Mouse (Mus musculus) midbrain, embryonic 13.5 days (tissue): Measurements from ENCODE around the gene Psmd4. TPM values are rescaled to one million over a fixed set of nuclear protein-coding genes. Genes with fewer than 3 reads are reported as not detected.
A peak's percentile ranks its signal among the peaks of the same experiment; 100 is the strongest.

Experiments
- ATAC-seq: fragments of 200-750 bp; cut with Nextera tagmentation; 2 replicates; pipeline ENCODE4 v1.8.0; 2017; ENCODE audit warnings: mild to moderate bottlenecking, moderate TSS enrichment, moderate library complexity
- H3K27ac ChIP-seq: fragments of 300-500 bp; sonication (generic); 2 replicates; pipeline ENCODE4 v1.5.1; 2015; ENCODE audit warnings: inconsistent platforms, mild to moderate bottlenecking, moderate library complexity
- H3K27me3 ChIP-seq: fragments of 300-500 bp; sonication (generic); 2 replicates; pipeline ENCODE4 v1.6.1; 2015; ENCODE audit warnings: mild to moderate bottlenecking, inconsistent platforms
- H3K36me3 ChIP-seq: fragments of 300-500 bp; sonication (generic); 2 replicates; pipeline ENCODE4 v1.6.1; 2015; ENCODE audit warnings: mild to moderate bottlenecking, inconsistent platforms
- H3K4me1 ChIP-seq: fragments of 300-500 bp; sonication (generic); replicated peaks from 2 replicates; pipeline ENCODE4 v1.6.1; 2015; ENCODE audit warnings: inconsistent platforms
- H3K4me2 ChIP-seq: fragments of 300-500 bp; sonication (generic); replicated peaks from 2 replicates; pipeline ENCODE4 v1.6.1; 2015; ENCODE audit warnings: moderate library complexity, mild to moderate bottlenecking, inconsistent platforms
- H3K4me3 ChIP-seq: fragments of 300-500 bp; sonication (generic); replicated peaks from 2 replicates; pipeline ENCODE4 v1.5.1; 2015; ENCODE audit warnings: mild to moderate bottlenecking, inconsistent platforms
- H3K9ac ChIP-seq: fragments of 300-500 bp; sonication (generic); replicated peaks from 2 replicates; pipeline ENCODE4 v1.6.1; 2015; ENCODE audit warnings: mild to moderate bottlenecking, inconsistent platforms
- H3K9me3 ChIP-seq: fragments of 300-500 bp; sonication (generic); 2 replicates; pipeline ENCODE4 v1.6.1; 2016; ENCODE audit warnings: mild to moderate bottlenecking, inconsistent platforms
- whole genome bisulfite sequencing: fragments of 180-500 bp; shearing (Covaris S2); methylation state at CpG from one replicate; pipeline ENCODE4 v1.1.7; 2015; 5-methylcytosine and 5-hydroxymethylcytosine counted together
- polyA plus RNA-seq: library from polyadenylated mRNA; unstranded; fragments of >200 nt; fragmentation: Nextera tagmentation; extraction: Ambion mirVana; gene quantifications from 2 replicates; pipeline ENCODE4 v1.2.1, GENCODE M21; 2015

Gene Psmd4
- 293 and 295 TPM in 2 replicates for polyA plus RNA-seq

DNA sequence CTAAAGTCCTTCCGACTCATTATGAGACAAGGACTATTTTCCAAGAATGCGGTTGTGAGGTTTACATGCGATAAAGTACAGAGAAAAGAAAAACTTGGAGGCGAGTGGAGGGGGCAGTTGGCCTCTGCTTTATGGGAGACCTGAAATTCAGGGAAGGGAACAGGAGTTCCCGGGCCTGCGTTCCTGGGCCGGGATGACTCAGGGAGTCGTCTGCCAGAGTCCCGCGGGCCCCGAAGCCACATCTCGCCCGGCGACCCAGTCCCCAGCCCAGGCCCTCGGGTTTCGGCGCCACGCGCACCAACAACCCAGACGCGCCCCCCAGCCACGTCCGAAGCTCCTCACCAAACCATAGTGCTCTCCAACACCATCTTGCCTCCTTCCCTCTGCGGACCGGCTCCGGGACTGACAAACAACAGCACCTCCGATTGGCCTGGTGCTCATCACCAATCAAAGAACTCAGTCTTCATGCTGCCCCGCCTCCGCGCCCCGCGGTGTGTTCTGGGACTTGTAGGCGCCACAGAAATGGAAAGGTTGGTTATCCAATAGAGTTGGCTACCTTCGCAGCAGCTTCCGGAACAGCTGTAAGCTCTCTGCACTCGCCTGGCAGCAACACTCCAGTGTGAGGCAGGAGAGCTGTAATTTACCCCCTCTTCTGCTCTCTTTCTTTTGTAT lies at the start of gene Psmd4:
TSS of gene Psmd4 (minus strand) at position 449 of the 672 bp plus-strand sequence.
- ATAC-seq, result peak; percentile 100
- Histone ChIP-seq H3K9ac (peak within 1 kb of the TSS; percentile 83), H3K27ac (peak within 1 kb of the TSS; percentile 61), H3K36me3 (peaks cover 13% of the 10 kb centered on the region), H3K4me3 (peak within 1 kb of the TSS; percentile 78), H3K4me1 (peaks cover 11% of the 10 kb centered on the region), H3K9me3 (no peaks in the 10 kb centered on the region), H3K27me3 (no peaks in the 10 kb centered on the region), H3K4me2 (peak within 1 kb of the TSS; percentile 78)
- WGBS, result under 1% methylated on average over 36 of the region's 36 CpGs

DNA sequence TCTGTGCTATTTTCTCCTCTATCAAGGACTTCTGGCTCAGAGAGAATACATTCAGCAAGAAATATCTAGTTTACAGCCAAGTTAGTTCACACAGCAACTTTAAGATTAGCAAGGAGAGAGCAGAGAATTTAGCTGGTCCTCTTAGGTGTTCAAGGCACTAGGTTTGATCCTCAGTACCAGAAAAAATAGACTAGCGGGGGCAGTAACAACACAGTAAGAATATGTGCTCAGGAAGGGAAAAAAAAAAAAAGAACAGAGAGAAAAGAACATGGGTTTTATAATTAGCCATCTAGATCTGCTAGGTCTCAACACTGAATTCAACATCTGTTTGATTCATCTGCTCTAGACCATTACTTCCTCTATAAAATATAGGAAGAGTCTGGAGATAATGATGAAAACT lies 45.7 kb upstream of the Psmd4 start:
- Histone ChIP-seq H3K4me1 (no peaks in the 10 kb centered on the region), H3K4me3 (no peak overlapping the region), H3K9ac (no peak overlapping the region), H3K4me2 (no peak overlapping the region), H3K36me3 (no peaks in the 10 kb centered on the region), H3K27ac (no peak overlapping the region), H3K27me3 (no peaks in the 10 kb centered on the region), H3K9me3 (no peaks in the 10 kb centered on the region)
- no peak for ATAC-seq
- 100% methylated on average over 1 of the region's 1 CpGs for WGBS

DNA sequence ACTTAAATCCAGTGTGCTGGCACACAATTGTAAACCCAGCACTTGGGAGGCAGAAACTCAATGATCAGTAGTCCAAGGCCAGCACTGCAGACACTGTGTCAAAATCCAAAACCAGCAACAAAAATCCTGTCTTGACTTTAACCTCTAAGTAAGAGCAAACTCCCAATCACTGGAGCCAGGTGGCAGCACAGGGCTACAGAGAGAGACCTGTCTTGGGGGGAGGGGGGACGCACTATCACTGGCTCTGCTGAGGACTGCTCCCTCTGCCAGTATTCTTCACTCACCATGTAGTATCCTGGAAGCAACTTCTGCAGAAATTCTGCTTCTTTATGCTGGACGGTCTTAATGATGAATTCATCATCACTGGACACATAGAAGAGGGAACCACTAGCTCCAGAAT lies 29.2 kb upstream of the Psmd4 start:
- no peak overlapping the region for H3K27ac ChIP-seq
- H3K4me1 ChIP-seq, result no peaks in the 10 kb centered on the region
- 94% methylated on average over 2 of the region's 2 CpGs for WGBS
- ATAC-seq, result no peak
- H3K4me2 ChIP-seq, result no peak overlapping the region
- H3K9ac ChIP-seq, result no peak overlapping the region
- no peaks in the 10 kb centered on the region for H3K27me3 ChIP-seq
- no peaks in the 10 kb centered on the region for H3K9me3 ChIP-seq
- no peak overlapping the region for H3K4me3 ChIP-seq
- H3K36me3 ChIP-seq, result peaks cover 87% of the 10 kb centered on the region

DNA sequence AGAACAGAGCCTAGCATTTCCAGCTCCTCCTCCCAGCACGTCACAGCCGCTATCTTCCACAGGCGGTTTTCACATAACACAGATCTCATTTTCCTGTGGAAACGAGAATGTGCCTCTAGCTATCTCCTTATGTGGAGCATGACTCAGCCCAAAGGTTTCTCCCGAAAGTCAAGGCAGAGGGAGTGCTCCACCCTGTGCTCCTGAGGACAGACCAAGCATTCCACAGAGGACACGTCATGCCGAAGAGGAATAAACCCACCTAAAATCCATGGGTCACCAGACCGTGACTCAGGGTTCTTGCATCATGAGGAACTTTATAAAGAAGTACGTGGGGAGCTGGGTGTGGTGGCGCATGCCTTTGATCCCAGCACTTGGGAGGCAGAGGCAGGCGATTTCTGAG lies 24.2 kb upstream of the Psmd4 start:
- Histone ChIP-seq H3K9ac (no peak overlapping the region), H3K9me3 (no peaks in the 10 kb centered on the region), H3K36me3 (peaks cover 96% of the 10 kb centered on the region), H3K27me3 (no peaks in the 10 kb centered on the region), H3K27ac (no peak overlapping the region), H3K4me2 (no peak overlapping the region), H3K4me3 (no peak overlapping the region), H3K4me1 (no peaks in the 10 kb centered on the region)
- WGBS, result 92% methylated on average over 11 of the region's 11 CpGs
- ATAC-seq, result no peak

DNA sequence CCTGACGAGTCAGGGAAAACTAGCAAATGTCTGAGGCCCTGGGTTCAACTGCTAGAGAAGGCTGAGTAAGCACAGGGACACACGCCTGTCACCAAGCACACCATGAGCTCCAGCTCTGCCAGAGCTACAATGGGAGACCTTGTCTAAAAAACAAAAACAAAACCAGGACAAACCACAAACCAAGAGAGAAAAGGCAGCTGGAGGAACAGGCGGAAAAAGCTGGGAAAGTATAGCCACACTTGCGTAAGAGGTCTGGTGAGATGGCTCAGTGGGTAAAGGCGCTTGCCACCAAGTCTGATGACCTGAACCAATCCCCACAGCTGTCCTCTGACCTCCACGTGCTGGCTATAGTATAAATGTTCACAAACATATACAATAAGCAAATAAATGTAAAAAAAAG lies 23.7 kb upstream of the Psmd4 start:
- no peak for ATAC-seq
- Histone ChIP-seq H3K4me3 (no peak overlapping the region), H3K27me3 (no peaks in the 10 kb centered on the region), H3K27ac (no peak overlapping the region), H3K36me3 (peaks cover 96% of the 10 kb centered on the region), H3K4me2 (no peak overlapping the region), H3K9me3 (no peaks in the 10 kb centered on the region), H3K4me1 (no peaks in the 10 kb centered on the region), H3K9ac (no peak overlapping the region)
- 91% methylated on average over 6 of the region's 6 CpGs for WGBS

DNA sequence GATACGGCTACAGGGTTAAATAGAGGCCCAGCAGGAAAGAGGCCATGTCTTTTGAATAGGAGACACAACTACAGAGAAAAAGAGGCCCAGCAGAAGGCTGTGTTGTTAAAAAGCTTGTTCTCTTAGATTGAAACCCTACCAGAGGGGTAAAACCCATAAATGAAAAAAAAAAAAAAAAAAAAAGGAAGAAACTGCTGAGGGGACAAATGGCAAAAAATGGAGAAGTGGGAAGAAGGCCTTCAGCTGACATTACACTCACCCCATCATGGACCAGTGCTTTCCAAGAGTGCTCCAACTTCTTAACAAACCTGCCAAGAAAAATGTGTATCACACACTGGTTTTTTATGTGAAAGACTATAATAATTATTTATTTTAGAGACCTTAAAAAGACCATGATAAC lies 23.1 kb upstream of the Psmd4 start:
- 91% methylated on average over 1 of the region's 1 CpGs for WGBS
- no peak for ATAC-seq
- Histone ChIP-seq H3K9ac (no peak overlapping the region), H3K36me3 (peaks cover 96% of the 10 kb centered on the region), H3K27ac (no peak overlapping the region), H3K27me3 (no peaks in the 10 kb centered on the region), H3K4me3 (no peak overlapping the region), H3K4me1 (no peaks in the 10 kb centered on the region), H3K9me3 (no peaks in the 10 kb centered on the region), H3K4me2 (no peak overlapping the region)

DNA sequence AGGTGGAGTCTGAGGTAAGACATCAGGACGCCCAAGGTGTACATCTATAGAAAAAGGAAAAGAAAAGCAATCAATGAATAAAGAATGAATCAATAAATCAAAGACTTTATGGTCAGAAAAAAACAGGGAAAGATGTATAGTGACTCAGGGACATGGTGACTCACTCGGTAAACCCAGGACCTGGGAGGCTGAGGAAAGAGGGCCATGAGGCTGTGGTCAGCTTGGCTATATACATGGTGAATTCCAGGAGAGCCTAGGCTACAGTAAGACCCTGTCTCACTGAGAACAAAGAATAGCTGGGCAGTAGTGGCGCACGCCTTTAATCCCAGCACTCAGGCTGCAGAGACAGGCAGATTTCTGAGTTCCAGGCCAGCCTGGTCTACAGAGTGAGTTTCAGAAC lies 21.3 kb upstream of the Psmd4 start:
- Histone ChIP-seq H3K9ac (no peak overlapping the region), H3K27me3 (no peaks in the 10 kb centered on the region), H3K4me1 (no peaks in the 10 kb centered on the region), H3K9me3 (no peaks in the 10 kb centered on the region), H3K4me2 (no peak overlapping the region), H3K36me3 (peaks cover 98% of the 10 kb centered on the region), H3K27ac (no peak overlapping the region), H3K4me3 (no peak overlapping the region)
- ATAC-seq, result no peak
- WGBS, result 94% methylated on average over 4 of the region's 4 CpGs

DNA sequence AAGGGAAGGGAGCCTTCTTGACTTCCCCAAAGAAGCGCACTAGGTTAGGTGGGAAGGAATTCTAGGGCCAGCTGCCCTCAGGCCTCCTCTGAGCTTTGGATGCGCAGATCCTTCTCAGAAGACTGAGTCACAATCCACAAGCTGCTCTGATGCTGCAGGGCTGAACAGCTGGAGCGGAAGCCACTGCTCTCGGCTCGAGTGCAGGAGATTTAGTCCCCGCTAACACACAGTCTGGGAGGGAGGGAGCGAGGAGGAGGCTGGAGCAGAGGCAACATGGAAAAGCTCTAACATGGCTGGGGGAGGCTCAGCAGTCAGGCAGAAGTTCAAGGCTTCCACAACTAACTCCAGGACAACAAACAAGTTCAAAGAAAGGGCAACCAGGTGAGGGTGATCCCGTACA lies 15.7 kb upstream of the Psmd4 start:
- 74% methylated on average over 8 of the region's 8 CpGs for WGBS
- Histone ChIP-seq H3K27me3 (no peaks in the 10 kb centered on the region), H3K9ac (no peak overlapping the region), H3K27ac (no peak overlapping the region), H3K36me3 (peaks cover 55% of the 10 kb centered on the region), H3K4me2 (no peak overlapping the region), H3K4me1 (peaks cover 6% of the 10 kb centered on the region; the same call in 1 of the 2 replicates), H3K4me3 (no peak overlapping the region), H3K9me3 (no peaks in the 10 kb centered on the region)
- ATAC-seq, result no peak

DNA sequence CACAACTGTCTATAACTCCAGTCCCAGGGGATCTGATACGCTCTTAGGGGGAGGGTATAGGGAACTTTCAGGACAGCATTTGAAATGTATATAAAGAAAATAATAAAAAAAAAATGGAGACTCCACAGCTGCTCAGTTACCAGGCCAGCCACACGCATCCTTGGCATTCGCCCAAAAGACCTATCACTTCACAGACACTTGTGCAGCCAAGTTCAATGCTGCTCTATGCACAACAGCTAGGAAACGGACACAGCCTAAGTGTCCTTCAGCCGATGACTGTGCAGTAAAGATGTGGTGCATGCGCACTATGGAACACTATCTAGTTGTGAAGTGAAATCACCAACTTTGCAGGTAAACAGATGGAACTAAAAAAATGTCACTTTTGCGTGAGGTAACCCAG lies 13.9 kb upstream of the Psmd4 start:
- 96% methylated on average over 7 of the region's 7 CpGs for WGBS
- no peaks in the 10 kb centered on the region for H3K9me3 ChIP-seq
- peaks cover 37% of the 10 kb centered on the region for H3K36me3 ChIP-seq
- no peak overlapping the region for H3K27ac ChIP-seq
- no peak overlapping the region for H3K4me3 ChIP-seq
- H3K4me1 ChIP-seq, result peaks cover 6% of the 10 kb centered on the region; the same call in 1 of the 2 replicates
- H3K4me2 ChIP-seq, result no peak overlapping the region
- no peak for ATAC-seq
- H3K9ac ChIP-seq, result no peak overlapping the region
- H3K27me3 ChIP-seq, result no peaks in the 10 kb centered on the region

DNA sequence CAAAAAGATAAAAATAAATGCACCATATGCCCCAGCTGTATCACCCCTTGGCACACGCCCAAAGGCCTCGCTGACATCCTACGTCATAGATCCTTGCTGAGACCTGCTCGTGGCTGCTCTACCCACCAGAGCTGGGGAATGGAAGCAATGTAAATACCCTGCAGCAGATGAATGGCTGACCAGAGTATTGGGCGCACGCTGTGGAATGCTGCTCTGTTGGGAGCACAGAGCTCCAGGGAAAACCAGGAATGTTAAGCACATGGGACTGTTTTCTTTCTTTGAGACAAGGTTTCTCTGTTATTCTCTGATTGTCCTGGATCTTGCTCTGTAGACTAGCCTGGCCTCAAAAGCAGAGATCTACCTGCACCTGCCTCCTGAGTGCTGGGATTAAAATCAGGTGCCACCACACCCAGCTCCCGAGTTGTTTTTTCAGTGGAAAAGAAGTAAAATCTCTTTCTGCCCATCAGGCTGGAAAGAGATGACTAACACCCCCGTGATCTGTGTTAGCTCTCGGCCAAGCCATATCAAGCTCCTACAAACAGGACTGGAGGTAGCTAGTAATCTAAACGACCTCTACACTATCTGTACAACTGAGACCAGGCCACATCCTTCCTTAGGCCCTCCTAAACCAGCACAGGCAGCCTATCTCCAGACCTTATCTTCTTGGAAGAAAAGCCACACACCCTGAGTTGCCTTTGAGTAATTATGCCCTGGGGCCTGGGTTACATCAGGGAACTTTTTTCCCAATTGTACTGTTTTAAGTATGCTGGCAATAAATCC lies 12.3 kb upstream of the Psmd4 start:
- no peak for ATAC-seq
- no peak overlapping the region for H3K4me3 ChIP-seq
- no peaks in the 10 kb centered on the region for H3K27me3 ChIP-seq
- H3K9ac ChIP-seq, result no peak overlapping the region
- H3K4me2 ChIP-seq, result no peak overlapping the region
- H3K4me1 ChIP-seq, result peaks cover 6% of the 10 kb centered on the region; the same call in 1 of the 2 replicates
- 0 out of 2 replicates have a peak overlapping the region, but pooled peaks have one; percentile 39 for H3K27ac ChIP-seq
- H3K36me3 ChIP-seq, result peaks cover 21% of the 10 kb centered on the region
- H3K9me3 ChIP-seq, result no peaks in the 10 kb centered on the region
- 54% methylated on average over 10 of the region's 10 CpGs for WGBS

DNA sequence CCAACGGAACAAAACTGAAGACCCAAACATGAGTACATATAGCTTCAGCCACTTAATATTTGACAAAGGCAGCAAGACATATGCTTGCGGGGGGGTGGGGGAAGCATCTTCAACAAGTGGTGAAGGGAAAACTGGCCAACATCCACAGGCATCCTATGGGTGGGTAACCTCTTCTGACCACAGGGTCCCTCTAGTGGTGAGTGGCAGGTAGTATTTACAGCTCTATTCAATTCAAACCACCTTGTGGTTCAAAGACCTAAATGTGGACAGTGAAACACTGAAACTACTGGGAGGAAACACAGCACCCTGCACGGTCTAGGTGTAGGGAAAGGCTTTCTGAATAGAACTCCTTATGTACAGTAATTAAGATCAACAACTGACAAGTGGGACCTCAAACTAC lies 11.3 kb upstream of the Psmd4 start:
- Histone ChIP-seq H3K4me2 (no peak overlapping the region), H3K36me3 (peaks cover 12% of the 10 kb centered on the region), H3K27me3 (no peaks in the 10 kb centered on the region), H3K9ac (no peak overlapping the region), H3K4me1 (peaks cover 6% of the 10 kb centered on the region; the same call in 1 of the 2 replicates), H3K4me3 (no peak overlapping the region), H3K27ac (no peak overlapping the region), H3K9me3 (no peaks in the 10 kb centered on the region)
- WGBS, result 59% methylated on average over 3 of the region's 3 CpGs
- peak; percentile 56; the same call in 1 of the 2 replicates for ATAC-seq

DNA sequence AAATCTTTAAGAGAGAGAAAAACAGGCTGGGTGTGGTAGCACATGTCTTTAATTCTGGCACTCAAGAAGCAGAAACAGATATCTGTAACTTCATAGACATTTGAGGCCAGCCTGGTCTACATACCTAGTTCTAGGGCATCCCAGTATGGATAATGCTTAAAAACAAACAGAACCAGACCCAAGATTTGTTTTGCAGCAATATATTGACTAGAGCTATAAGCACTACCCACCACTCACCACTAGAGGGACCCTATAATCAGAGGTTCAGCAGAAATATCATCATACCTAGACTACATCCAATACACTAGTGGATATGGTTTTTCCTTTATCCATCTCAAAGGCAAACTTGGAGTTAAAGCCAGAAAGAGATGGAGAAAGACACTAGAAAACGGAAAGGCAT lies 10.5 kb upstream of the Psmd4 start:
- no peak for ATAC-seq
- 59% methylated on average over 1 of the region's 1 CpGs for WGBS
- Histone ChIP-seq H3K27ac (no peak overlapping the region), H3K27me3 (no peaks in the 10 kb centered on the region), H3K4me3 (no peak overlapping the region), H3K9ac (no peak overlapping the region), H3K4me2 (no peak overlapping the region), H3K36me3 (peaks cover 6% of the 10 kb centered on the region), H3K9me3 (no peaks in the 10 kb centered on the region), H3K4me1 (peaks cover 6% of the 10 kb centered on the region; the same call in 1 of the 2 replicates)
